Mouse (Mus musculus) thymus, postnatal 10 days (tissue): Measurements from ENCODE around the gene Hhipl1.

Source experiments
- DNase-seq, 2 experiments: peaks; one replicate each; pipeline ENCODE4 v3.0.0; 2021; ENCODE audit warnings: low spot score in 2 of 2

Hhipl1 gene

DNA sequence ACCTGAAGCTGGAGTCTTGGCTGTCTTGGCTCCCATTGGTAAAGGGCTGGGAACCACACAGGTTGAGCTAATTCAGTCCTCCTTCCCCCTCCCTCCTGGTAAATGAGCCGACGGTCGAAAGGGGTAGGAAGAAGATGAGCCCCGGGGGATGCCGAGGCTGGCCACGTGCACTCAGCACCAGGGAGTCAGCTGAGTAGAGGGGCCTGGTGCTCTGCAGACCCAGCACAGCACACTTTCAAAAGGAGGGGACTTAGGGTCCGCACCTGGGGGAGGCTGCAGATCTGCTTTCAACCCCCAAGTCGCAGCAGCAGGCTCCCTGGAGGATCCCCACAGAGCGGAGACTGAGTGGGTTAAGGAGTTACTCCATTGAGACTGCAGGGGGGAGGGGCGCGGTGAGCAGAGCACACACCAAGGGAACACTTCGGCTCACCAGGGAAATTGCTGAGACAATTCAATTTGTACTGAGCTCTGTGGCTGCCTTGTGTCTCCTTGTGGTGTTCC lies 28.7 kb upstream of the Hhipl1 start:
- no peak for DNase-seq

DNA sequence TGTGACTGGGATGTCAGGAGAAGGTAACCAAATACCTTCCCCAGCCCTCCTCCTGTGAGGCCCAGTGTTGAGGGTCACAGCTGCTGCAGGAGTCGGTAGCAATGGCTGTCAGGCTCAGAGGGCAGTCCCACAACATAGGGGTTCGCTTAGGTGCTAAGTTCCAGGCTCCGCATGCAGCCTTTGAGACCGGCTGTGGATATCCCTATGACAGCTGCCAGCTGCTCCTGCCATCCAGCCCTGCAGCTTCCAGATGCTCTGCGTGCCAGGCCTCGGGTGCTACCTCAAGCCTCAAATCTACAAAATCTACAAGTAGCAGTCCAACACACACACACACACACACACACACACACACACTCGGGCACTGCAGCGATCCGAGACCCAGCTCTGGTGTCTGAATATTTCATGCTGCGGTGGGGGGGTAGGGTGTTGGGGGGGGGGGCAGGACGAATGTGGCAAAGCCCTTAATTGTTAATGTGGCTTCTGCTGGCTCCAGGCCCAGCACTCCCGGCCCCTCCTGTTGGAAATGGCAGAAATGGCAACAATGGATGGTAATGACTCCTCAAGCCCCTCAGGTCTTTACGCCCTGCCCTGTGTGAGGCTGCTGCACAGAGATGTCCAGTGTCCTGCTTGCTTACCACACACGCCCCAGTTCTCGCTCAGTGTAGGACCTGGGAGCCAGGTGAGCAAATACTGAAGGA lies 27.7 kb upstream of the Hhipl1 start:
- no peak for DNase-seq

DNA sequence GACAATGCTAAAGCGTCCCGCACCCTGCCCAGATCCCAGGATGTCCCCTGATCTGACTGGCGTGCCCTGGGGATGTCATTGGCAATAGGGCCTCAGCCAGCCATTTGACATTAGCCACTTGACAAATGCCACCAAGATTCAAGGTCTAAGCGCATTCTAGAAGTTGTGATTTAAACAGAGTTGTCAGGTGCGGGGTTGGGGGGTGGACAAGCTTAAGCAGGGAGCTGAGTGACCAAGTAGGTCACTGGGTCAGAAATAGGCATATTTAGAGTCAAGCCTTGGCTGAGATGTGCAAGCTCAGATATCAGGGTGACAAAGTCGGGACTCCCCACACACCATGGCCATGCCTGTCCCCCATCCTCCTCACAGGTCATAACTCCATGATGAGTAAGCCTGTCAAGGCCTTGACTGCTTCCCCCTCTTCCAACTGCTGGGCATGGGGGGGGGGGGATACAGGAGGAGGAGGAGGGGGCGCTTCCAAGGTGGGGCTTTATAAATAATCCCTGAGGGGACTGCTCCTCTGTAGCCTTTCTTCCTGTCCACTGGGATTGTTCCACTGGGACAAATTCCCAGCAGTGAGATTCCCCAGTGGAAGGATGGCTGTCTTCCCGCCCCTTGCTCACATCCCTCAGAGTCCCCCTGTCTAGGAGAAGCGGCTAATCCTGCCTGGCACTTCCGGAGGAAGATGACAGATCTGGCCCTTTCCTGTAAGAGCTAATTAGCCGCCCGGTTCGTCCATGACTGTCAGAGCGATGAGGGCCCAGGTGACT lies 21.4 kb upstream of the Hhipl1 start:
- no peak for DNase-seq

DNA sequence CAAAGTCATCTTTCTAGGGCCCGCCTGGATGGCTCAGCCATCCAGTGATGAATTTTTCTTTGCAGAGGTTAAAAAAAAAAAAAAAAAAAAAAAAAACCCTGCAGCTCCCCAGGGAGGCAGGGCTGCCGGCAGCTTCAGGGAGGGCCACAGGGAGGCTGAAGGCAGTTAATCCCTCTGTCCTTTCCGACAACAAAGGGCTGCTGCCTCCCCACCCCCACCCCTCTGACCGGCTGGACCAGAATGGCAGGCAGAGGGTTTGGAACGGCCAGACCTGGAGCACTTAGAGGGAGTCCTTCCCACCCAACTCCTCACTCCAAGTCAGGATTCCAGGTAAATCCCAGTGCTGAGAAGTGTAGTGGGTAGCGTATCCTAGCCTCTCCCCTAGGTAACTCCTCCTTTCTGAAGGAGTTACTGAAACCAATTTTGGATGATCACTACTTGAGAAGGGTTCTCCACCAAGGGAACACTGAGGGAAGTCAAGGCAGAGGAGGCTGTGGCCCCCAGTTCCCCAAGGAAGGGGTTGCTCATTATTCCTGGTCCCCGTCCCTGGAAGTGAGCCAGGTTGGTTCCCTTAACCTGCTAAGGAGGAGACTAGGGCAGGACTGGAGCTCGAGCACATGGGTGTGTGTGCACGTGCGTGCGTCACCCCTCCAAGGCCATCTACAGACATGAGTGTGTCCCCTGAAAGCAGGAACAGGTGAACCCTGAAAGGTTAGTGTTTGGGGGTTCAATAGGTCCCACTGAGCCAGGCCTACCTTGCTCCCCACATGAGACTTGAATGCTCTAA lies 20.7 kb upstream of the Hhipl1 start:
- no peak for DNase-seq

DNA sequence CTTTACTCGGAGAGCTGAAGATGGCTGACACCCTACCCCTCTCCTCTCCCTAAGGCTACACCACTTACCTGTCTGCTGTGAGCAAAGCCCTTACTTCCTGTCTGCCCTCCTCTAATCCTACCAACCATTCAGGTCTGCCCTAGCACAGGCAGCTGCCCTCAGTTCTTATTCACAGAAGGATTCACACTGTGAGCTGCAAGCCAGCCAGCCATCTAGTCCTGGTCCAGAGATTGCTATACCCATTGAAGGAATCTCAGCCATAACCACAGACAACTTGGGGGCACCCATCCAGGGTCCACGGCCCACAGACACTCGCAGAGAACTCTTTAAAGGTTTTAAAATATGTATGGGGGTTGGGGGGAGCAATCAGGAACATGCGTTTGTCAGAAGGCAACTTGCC lies 19.7 kb upstream of the Hhipl1 start:
- no peak for DNase-seq

DNA sequence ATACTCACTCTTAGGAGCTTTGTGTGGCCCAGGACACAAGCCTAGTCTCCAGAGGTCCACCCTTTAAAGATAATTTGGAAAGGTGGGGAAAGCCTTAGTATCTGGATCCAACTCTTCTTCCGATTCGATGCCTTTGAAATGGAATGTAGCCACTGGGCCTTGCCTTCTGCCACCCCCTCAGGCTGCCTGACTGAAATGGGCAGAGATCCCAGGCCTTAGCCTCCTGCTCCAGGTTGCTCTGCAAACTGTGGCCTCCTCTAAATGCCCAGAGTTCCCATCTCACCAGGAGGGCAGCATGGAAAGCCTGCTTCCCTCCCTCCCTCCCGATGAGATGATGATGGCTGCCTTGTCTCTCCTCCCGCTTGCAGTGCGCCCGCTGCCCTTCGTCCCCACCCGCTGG lies 19.1 kb upstream of the Hhipl1 start:
- DNase-seq, result no peak

DNA sequence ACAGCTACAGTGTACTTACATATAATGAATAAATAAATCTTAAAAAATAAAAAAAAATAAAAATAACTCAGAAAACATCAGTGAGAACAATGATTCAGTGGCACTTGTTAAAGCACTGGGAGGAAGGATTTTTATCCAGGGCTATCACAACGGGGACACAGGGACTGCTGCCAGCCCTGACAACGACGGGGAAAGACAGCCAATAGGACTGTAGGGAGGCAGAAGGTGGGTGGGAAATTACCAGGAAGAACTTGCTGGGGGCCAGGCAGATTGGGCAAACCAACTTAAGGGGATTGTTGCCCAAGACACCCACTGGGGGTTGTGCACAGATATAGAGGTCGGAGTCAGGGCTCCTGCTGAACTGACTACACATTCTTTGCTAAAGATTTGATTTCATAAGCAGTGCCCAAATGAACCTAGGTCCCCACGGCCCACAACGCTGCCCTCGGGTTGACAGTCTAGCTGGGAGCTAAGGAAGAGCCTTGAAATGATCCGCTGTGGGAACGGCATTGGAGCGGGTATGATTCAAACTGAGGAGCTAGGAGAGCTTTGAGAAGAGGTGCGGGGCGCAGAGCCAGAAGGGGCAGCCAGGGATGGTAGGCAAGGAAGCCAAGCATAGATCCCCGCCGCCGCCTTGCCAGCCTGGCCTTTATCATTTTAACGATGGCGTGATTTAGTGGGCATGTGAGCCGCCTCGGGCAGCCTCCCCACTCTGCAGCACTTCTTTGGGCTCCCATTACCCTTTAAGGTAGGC lies 17.8 kb upstream of the Hhipl1 start:
- DNase-seq, result no peak

DNA sequence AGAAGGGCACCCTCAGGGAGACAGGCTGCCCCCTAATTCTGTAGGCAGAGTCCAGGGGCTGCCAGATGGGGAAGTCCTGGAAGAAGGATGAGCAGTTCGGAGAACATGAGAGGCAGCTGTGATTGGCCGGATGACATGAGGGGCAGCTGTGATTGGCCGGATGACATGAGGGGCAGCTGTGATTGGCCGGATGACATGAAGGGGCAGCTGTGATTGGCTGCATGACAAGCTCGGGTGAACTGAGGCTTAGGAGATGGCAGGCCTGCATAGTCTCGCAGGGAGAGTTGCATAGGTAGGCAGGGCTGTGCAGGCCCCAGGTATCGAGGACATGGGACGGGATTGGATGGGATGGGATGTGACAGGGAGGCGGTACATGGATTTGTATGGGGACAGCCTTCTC lies 13.7 kb upstream of the Hhipl1 start:
- peak in 1 of 2 experiments; percentile 17 for DNase-seq

DNA sequence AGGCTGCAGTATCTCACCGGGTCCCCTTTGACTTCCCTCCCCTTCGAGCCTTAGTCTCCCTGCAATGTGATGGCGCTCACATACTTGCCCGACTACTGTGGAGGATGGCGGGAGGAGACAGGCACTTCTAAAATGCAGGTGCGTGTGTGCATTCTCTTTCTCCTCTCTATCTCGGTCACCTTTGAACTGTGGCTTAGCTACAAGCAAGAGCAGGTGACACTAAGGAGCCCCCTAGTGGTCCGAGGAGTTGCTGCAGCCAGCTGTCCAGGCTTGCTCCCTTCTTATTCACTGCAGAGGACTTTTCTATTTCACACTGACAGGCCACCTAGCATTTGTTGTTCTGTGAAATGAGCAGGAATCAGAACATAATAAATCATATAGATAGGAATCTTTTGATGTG lies 13.1 kb upstream of the Hhipl1 start:
- DNase-seq, result peak; percentile 67 to 84

DNA sequence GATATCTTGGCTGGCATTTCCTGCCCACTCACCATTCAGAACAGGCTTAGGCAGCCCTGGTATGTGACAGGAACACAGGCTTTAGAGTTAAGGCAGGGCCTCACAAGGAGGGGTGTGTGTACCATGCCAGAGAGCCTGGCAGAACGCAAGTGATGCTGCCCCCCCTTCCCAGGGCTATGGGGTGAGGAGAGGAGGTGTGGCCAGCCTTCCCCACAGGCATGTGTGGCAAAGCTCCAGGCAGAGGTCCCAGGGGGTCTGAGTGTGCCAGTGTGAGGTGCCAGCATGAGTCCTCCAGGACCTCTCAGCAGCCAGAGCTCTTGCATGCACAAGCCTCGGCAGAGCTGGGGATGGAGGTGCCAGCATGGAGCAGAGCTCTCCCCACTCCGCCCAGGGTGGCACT lies 11.4 kb upstream of the Hhipl1 start:
- DNase-seq, result no peak

DNA sequence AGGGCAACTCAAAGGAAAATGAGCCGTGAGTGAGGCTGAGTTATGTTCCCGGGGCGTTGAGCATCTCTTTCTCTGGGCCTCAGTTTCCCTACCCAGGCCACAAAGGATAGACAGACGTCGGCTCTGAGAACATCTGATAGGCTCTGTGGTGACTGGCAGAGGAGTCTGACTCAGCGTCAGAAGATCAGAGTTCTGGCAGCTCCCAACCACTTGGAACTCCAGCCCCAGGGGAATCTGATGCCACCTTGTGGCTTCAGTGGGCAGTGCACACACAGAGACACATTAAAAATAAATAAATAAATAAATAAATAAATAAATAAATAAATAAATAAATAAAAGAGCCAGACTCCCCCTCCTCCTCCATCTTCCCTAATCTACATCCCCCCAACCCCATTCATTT lies 9.0 kb upstream of the Hhipl1 start:
- no peak for DNase-seq

DNA sequence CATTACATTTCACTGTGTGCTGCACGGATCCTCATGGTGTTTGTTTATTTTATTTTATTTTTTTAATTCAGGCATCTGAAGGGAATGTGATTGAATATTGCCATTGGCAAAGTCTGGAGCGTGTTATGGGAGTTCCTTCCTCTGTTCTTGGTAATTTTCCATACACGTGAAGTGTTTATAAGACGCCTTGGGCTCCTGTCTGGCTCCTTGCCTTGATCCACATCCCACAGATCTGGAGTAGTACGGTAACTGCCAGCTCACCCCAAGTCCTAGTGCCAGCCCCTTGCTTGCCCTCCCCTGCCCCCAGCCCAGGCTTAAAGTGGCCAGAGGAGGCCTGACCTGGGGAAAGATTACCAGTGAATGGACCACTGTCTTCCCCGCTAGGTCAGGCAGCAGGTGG lies 5.1 kb upstream of the Hhipl1 start:
- no peak for DNase-seq

DNA sequence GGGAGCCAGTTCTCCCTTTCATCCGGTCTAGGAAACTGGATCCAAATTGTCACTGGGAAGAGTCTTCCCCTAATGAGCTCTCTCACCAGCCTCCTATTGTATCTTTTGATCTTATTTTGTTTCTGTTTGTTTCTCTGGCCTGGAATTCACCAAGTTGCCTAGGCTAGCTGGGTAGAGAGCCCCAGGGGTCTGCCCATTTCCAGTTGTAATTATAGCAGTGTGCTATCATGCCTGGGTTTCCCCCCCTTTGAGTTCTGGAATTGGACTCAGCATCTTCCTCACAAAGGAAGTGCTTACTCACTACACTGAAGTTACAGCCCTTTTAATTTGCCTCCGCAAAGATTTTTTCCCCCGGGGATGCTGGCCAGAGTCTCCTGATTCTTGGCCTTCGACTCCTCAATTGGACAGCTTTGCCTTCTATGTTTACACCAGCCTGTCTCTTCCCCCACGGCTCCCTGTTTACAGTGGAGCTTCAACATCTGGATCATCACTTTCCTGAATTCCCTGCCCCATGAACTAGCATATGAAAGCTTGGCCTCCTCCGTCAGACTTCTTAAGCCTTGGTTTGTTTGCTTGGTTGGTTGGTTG lies 2.2 kb upstream of the Hhipl1 start:
- no peak for DNase-seq

DNA sequence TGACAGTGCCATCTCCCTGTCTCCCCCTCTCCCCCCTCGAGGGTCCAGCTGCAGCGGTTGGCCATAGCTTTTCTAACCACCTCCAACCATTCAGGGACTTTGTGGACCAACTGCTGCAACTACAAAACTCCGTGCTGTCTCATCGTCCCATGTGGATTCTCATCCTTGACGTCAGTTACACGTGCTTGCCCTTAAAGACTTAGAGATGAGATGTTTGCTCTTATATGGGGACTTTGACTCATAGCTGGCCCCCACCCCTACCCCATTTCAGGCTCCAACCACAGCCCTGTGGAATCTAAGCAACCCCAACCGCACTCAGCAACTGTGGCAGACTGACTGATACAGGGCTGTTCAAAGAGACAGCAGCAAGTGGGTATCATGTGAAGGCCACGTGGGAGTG lies 898 bp upstream of the Hhipl1 start:
- no peak for DNase-seq

DNA sequence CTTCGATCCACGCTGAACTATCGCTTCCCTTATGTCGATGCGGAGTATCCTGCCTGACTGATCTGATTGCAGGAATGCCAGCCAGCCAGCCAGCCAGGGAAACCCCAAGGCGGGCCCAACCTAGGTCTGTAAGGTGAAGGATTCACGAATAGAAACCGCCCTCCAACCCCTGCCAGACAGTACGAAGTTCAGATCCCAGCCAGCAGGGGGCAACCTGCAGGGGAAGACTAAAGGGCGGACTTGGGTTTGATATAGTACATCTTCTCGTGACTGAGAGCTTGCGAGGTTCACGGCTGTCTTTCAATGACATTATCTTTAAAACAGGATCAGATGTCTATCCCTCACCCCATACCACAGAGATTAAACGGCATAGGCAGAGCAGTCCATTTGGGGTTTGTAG lies 1.5 kb downstream of the Hhipl1 start:
- DNase-seq, result peak; percentile 22 to 67

DNA sequence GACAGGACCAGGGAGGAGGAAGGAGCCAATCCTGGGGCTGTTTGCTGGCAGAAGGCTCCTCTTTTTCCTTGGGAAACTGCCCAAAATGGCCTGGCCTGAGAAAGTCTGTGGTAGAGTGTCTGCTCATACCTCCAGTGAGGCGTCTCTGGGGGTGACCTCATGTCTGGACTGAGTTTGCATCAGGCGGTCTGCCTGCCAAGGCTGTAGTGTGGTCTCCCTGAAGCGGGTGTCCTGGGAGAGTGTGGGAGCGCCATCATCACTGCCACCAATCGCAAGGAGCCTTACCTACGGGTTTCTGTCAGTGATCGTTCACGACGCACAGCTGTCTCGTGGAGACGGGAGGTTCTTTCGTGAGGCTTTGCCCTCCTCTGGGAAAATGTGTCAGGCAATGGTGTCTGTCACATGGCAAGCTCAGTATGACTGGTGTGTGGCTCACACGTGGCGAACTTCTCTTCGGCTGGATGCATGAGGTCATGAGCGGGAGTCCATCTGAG lies 2.3 kb downstream of the Hhipl1 start:
- DNase-seq, result no peak

DNA sequence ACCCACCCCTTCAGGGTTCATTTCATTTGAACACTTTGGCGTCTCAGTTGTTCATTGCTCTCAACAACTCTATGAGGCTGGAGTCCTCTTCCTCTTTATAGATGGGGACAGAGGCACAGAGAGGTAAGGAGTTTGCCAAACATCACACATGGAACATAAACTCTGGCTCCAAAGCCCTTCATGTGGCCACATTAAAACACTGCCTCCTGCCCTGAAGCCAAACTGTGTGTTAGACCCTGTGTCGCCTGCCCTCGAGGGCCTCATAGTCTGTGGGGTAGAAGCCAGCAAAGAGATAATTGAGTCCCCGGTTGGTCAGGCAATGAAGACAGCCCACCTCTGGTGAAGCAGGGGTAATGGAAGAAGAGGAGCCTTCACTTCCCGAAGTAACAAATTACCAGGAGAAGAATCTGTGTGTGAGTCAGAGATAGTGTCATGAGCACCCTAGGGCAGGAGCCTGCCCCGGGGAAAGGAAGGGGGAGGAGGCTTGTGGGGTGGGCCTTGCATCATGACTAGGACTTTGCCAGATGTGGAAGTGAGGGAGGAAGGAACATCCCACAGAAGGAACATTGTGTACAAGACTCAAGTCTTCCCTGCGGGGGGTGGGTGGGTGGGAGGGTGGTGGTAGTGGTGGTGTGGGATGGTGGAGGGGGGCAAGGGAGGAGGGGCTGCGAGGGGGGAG lies 3.2 kb downstream of the Hhipl1 start:
- no peak for DNase-seq

DNA sequence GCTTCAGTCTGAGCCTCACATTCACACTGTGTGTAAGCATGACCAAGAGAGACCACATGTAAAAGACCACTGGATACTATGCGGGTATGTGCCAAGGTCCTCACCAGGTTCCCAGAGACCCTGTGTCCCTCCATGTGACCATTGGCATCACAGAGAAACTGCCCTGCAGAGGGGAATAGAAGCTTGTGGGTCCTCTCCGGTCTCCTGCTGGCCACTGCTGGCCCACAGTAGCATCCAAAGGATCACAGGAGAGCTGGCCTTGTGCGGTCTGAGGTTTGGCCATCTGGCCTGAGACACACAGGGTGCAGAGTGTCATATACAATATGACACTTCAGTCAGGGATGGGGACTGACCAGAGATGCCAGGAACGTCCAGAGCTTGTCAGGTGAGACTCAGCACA lies 4.0 kb downstream of the Hhipl1 start:
- DNase-seq, result no peak

DNA sequence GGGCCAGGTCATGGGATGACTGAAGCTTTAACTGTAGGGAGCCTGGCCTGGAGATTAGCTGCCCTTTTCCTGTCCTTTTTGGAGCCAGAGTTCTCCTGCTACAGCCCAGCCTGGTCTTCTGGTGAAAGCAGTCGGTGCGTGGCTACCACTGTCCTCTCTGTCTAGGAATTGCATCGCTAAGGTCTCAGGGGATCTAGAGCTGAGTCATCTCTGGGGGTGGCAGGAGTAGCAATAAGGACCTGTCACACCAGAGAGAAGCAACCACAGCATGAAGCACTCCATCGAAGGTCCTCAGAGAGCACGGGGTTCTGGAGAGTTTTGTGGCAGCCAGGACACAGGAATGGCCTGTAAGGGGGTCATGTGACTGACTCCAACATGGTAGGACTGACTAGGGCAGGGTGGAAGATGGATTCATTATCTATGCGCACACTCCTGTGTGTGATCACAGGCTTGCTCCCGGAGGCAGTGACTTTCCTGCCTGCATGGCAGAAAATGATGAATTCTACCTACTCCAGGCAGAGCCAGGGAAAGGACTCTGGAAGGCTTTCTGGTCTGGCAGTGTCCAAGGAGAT lies 4.5 kb downstream of the Hhipl1 start:
- DNase-seq, result no peak

DNA sequence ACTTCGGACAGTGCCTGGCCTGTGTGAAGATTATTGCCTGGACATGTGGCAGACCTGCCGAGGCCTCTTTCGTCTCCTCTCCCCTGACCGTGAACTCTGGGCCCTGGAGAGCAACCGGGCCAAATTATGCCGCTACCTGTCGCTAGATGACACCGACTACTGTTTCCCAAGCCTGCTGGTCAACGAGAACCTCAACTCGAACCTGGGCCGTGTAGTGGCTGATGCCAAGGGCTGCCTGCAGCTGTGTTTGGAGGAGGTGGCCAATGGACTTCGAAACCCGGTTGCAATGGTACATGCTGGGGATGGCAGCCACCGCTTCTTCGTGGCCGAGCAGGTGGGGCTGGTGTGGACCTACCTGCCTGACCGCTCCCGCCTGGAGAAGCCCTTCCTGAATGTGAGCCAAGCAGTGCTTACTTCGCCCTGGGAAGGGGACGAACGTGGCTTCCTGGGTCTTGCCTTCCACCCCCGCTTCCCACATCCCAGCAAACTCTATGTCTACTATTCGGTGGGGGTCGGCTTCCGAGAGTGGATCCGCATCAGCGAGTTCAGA lies 5.7 kb downstream of the Hhipl1 start:
- no peak for DNase-seq
